Mouse (Mus musculus): ENCODE data around the gene Ccnb2.

- no peak for TF ChIP-seq POLR2A (IDR thresholded peaks at IDR 0.05; ENCODE audit: insufficient read depth, low read depth, low read length)
- TF ChIP-seq CTCF (IDR thresholded peaks at IDR 0.05; ENCODE audit: insufficient read depth, low read depth, low read length): no peak
Measured at GRCm38 (mm10) chr9:70396083-70396482, 25.3 kb downstream of the Ccnb2 start.

Data from olfactory bulb, adult 2 months (tissue).